Mouse (Mus musculus) spleen, adult 2 months (tissue): ENCODE measurements around the gene Ubtd1. TPM values are rescaled to one million over a fixed set of nuclear protein-coding genes. Genes with fewer than 3 reads are reported as not detected.

ENCODE experiments used
- DNase-seq, 2 experiments: peaks; one replicate each; pipeline versions ENCODE4 v3.0.0 to v3.0.0-alpha.2; 2012 to 2021; ENCODE audit warnings: low spot score in 2 of 2, low read depth in 1 of 2
- H3K27ac ChIP-seq: fragments of 200-500 bp; 2 replicates; pipeline ENCODE4 v1.5.1; 2012; ENCODE audit warnings: low read length, inconsistent platforms; ENCODE audit not compliant: insufficient read depth
- H3K27me3 ChIP-seq: fragments of 200-500 bp; 2 replicates; pipeline ENCODE4 v1.6.1; 2012; ENCODE audit warnings: mild to moderate bottlenecking, moderate library complexity, low read length, inconsistent platforms; ENCODE audit not compliant: control insufficient read depth, insufficient read depth
- H3K36me3 ChIP-seq: fragments of 200-500 bp; 2 replicates; pipeline ENCODE4 v1.6.1; 2012; ENCODE audit warnings: mild to moderate bottlenecking, low read length, inconsistent platforms; ENCODE audit not compliant: control insufficient read depth, insufficient read depth
- H3K4me1 ChIP-seq: fragments of 200-500 bp; 2 replicates; pipeline ENCODE4 v1.6.1; 2011; ENCODE audit warnings: inconsistent platforms; ENCODE audit not compliant: control insufficient read depth, insufficient read depth, insufficient read length
- H3K4me3 ChIP-seq: fragments of 200-500 bp; 2 replicates; pipeline ENCODE4 v1.5.1; 2011; ENCODE audit warnings: mild to moderate bottlenecking, inconsistent platforms; ENCODE audit not compliant: insufficient read depth, insufficient read length; ENCODE audit errors: extremely low read depth
- CTCF ChIP-seq: fragments of 200-500 bp; IDR thresholded peaks from 2 replicates; pipeline ENCODE4 v1.5.1; 2011; ENCODE audit warnings: mild to moderate bottlenecking, inconsistent platforms; ENCODE audit not compliant: insufficient read depth, insufficient read length, insufficient replicate concordance; ENCODE audit errors: extremely low read depth
- POLR2A ChIP-seq: fragments of 200-500 bp; IDR thresholded peaks from 2 replicates; pipeline ENCODE4 v1.6.1; 2011; ENCODE audit warnings: low read depth, low read length, inconsistent platforms
- WGBS: fragments of 180-500 bp; shearing (Covaris S2); methylation state at CpG from one replicate; pipeline ENCODE4 v1.1.7; 2018; 5-methylcytosine and 5-hydroxymethylcytosine counted together
- polyA plus RNA-seq: library from polyadenylated mRNA; depleted of rRNA; stranded (reverse); fragments of >200 nt; gene quantifications from 2 replicates; pipeline ENCODE4 v1.2.3, GENCODE M21; 2012

The Ubtd1 gene
- polyA plus RNA-seq, 1 experiment = 18.6 TPM

GRCm38 (mm10) chr19:42071886-42072608 is 90.5 kb downstream of the Ubtd1 start:
- TF ChIP-seq CTCF = no peak
- TF ChIP-seq POLR2A = no peak
- 80% methylated on average over 15 of the region's 15 CpGs for WGBS
- Histone ChIP-seq H3K27me3 (no peaks in the 10 kb centered on the region), H3K4me3 (no peak overlapping the region), H3K27ac (no peak overlapping the region), H3K36me3 (no peaks in the 10 kb centered on the region), H3K4me1 (no peaks in the 10 kb centered on the region)
- DNase-seq = no peak

DNA sequence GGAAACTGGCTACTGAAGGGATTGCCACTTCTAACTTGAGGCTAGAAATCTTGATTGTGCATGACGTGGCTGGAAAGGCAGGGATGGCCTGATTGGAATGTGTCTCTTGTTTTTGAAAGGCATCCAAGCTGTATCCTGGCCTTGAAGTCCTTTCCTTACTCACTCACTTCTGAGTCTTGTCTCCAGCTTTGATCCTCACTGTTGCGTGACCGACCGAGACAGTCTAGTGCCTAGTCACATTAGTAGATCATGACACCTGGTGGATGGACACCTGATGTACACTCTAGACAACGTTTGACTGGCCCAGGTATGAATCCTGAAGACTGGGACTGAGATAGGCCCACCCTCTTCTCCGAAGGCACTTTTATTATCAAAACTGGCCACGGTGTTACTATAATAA is 91.2 kb downstream of the Ubtd1 start:
- TF ChIP-seq CTCF (no peak), POLR2A (no peak)
- H3K4me3 ChIP-seq = no peak overlapping the region
- DNase-seq = no peak

DNA sequence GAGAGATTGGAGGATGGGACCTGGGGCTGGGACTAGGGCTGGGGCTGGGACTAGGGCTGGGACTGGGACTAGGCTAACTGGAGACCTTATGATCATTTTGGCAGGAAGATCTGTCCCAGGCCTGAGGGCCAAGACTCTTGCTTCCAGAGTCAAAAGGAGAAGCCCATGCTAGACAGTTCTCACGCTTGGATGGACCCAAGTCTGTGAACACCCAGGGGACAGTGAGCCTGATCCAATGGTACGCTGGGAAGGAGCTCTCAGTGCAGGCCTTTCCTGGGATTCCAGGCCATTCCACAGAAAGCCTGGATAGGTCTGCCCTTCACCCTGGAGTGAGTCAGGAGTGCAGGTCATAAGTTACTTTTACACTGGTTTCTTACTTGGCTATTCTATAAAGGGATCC is 93.5 kb downstream of the Ubtd1 start:
- Histone ChIP-seq H3K27me3 (no peaks in the 10 kb centered on the region), H3K4me1 (no peaks in the 10 kb centered on the region), H3K36me3 (no peaks in the 10 kb centered on the region), H3K27ac (no peak overlapping the region), H3K4me3 (no peak overlapping the region)
- 78% methylated on average over 2 of the region's 2 CpGs for WGBS
- DNase-seq = no peak
- no peak for TF ChIP-seq POLR2A
- no peak for TF ChIP-seq CTCF

More for the DNA sequence above, 91.2 kb downstream of the Ubtd1 start:
- 73% methylated on average over 7 of the region's 7 CpGs for WGBS
- H3K27ac ChIP-seq = no peak overlapping the region
- H3K4me1 ChIP-seq = no peaks in the 10 kb centered on the region
- H3K36me3 ChIP-seq = no peaks in the 10 kb centered on the region
- no peaks in the 10 kb centered on the region for H3K27me3 ChIP-seq

GRCm38 (mm10) chr19:42075992-42076391 is 94.4 kb downstream of the Ubtd1 start:
- TF ChIP-seq CTCF (no peak), POLR2A (no peak)
- WGBS = 90% methylated on average over 16 of the region's 16 CpGs
- H3K27ac ChIP-seq = no peak overlapping the region
- H3K4me1 ChIP-seq = no peaks in the 10 kb centered on the region
- no peaks in the 10 kb centered on the region for H3K27me3 ChIP-seq
- H3K4me3 ChIP-seq = no peak overlapping the region
- DNase-seq = no peak
- no peaks in the 10 kb centered on the region for H3K36me3 ChIP-seq

DNA sequence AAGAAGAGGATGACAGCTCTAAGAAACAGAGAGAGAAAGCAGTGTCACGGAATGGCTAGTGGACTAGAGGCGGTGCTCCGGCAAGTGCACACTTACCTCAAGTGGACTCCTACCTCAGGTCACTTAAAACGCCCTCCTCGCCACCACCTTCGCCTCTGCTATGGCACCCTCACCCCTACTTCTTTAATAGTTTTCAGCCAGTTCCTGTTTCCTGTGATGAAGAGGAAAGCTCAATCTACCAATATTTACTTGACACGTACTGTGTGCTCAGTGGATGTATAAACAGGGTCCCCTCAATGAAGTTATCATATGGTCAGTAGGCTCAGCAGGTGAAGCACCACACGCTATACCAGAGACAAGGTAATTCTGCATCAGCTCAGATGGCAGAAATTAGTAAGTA is 97.0 kb downstream of the Ubtd1 start:
- no peaks in the 10 kb centered on the region for H3K4me1 ChIP-seq
- H3K27ac ChIP-seq = no peak overlapping the region
- H3K27me3 ChIP-seq = no peaks in the 10 kb centered on the region
- H3K36me3 ChIP-seq = no peaks in the 10 kb centered on the region
- no peak for DNase-seq
- 92% methylated on average over 8 of the region's 8 CpGs for WGBS
- TF ChIP-seq CTCF (no peak), POLR2A (no peak)
- no peak overlapping the region for H3K4me3 ChIP-seq

GRCm38 (mm10) chr19:42079006-42079405 is 97.4 kb downstream of the Ubtd1 start:
- DNase-seq = no peak
- WGBS = 93% methylated on average over 12 of the region's 12 CpGs

DNA sequence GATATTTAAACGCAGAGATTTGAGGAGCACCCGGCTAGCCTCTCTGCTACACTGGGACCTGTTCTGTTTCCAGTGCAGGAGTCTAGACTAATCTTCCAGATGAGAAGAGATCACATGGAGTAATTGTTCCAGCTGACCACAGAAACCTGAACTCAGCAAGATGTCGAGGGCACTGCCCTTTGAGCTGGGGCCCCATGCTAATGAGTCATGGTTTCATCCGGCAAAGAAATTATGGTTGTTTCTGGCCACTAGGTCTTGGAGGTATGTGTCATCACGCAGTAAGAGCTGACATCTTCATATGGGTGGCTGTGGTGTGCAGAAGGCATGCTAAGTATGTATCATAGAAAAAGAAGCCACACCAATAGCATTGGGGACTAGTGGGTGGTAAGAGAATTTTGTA is 98.4 kb downstream of the Ubtd1 start:
- 80% methylated on average over 5 of the region's 5 CpGs for WGBS
- TF ChIP-seq CTCF (no peak), POLR2A (no peak)
- Histone ChIP-seq H3K27me3 (no peaks in the 10 kb centered on the region), H3K4me3 (no peak overlapping the region), H3K4me1 (no peaks in the 10 kb centered on the region), H3K27ac (no peak overlapping the region), H3K36me3 (no peaks in the 10 kb centered on the region)
- no peak for DNase-seq

More at GRCm38 (mm10) chr19:42079006-42079405, 97.4 kb downstream of the Ubtd1 start:
- no peaks in the 10 kb centered on the region for H3K36me3 ChIP-seq
- no peaks in the 10 kb centered on the region for H3K4me1 ChIP-seq
- TF ChIP-seq POLR2A (no peak), CTCF (no peak)
- no peaks in the 10 kb centered on the region for H3K27me3 ChIP-seq
- no peak overlapping the region for H3K4me3 ChIP-seq
- no peak overlapping the region for H3K27ac ChIP-seq
